Mouse (Mus musculus) cerebellum, adult 11-12 months (tissue): ENCODE results near the gene Ikbke.
A peak's percentile ranks its signal among the peaks of the same experiment; 100 is the strongest.
"Not testable (repeated sequence)": the region's sequence is repeated elsewhere in the genome, so short reads cannot be mapped to it uniquely, and the experiment has no call there.

Experiments used
- DNase-seq: peaks from one replicate; pipeline ENCODE4 v3.0.0; 2022

Gene Ikbke

DNA sequence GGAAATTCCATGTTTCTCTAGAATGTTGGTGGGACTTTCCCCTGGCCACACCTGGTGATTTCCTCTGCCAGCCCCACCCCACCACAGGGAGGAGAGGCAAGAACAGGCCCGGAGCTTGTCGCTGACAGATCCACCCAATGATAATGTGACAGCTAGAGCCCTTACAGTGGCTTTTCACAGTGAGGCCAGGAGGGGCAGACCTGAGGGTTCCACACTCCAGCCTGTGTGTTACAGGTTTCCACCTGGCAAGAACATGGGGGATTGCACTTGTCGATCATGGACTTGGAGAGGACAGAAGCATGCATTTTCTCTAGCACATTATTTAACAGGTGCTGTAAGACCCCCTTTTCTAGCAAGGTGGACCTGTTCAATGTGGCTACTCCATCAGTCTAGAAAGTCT lies 874 bp upstream of the Ikbke start:
- no peak for DNase-seq

DNA sequence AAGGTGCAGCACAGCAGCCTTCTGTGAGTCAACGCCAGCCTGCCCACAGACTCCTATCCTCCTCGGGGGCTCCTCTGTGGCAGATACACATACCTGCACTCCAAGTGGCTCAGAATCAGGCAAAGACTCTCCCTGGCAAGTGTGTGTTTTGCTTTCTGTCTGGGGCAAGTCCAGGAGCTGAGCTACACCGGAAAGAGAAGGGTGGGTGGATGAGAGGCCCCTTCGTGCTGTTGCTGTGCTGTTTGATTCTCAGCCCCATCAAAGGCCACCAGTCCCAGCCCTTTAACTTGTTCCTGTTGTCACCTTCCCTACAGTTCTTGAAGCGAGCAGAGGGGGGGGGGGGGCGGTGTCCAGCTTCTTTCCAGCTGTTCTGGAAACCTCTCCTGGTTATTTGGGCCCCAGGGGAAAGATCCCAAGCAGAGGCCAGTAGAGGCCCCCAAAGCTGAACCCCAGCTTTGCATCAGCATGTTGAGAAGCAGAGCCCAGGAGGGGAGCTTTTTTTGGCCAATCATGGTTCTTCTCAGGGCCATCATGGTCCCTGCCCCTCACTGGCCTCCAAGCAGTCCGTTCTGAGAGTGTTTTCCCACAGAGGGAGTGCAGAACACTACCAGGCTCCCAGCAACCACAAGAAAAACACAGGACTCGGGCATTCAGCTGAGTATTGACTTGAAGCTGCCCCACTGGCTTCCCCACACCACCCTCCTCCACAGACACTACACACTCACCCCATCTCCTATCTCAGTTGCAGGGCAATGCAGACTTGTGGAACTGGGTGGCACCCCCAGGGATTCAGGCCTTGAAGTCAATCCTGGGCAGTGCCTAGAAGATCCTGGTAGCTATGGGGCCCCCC lies 575 bp downstream of the Ikbke start:
- no peak for DNase-seq

DNA sequence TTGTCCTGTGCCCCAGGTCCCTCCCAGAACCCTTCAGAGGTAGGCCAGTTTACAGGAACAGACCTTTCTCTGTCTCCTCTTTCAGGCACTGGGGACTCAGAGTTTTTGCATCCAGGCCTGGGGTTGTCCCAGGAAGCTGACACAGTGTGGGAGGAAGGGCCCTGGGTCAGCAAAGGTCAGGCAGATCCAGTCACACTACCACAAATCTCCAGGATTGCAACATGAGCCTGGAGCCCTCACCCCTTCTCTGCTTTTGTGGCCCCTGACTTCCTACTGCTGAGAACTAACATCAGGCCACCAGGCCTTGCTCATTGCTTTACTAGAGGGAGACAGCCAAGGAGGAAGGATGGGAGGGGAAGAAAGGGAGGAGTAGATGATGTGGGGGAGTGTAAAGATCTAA lies 2.6 kb downstream of the Ikbke start:
- DNase-seq: no peak

DNA sequence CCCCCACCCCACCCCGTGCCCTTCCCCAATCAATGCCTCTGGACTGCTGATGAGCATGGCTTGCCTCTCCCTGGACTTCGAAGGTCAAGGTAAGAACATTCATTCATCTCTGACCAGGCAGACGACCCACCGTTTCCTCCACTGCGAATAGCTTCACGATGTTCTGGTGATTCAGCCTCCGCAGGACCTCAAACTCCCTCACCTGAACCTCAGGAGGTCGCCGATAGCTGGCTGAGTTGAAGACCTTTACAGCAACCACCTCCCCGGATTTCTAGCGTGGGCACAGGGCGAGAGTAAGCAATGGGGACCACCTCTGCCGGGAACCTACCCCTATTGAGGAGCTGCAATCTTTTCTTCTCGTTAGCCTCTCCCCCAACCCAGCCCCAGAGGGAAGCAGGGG lies 3.8 kb downstream of the Ikbke start:
- DNase-seq: no peak

DNA sequence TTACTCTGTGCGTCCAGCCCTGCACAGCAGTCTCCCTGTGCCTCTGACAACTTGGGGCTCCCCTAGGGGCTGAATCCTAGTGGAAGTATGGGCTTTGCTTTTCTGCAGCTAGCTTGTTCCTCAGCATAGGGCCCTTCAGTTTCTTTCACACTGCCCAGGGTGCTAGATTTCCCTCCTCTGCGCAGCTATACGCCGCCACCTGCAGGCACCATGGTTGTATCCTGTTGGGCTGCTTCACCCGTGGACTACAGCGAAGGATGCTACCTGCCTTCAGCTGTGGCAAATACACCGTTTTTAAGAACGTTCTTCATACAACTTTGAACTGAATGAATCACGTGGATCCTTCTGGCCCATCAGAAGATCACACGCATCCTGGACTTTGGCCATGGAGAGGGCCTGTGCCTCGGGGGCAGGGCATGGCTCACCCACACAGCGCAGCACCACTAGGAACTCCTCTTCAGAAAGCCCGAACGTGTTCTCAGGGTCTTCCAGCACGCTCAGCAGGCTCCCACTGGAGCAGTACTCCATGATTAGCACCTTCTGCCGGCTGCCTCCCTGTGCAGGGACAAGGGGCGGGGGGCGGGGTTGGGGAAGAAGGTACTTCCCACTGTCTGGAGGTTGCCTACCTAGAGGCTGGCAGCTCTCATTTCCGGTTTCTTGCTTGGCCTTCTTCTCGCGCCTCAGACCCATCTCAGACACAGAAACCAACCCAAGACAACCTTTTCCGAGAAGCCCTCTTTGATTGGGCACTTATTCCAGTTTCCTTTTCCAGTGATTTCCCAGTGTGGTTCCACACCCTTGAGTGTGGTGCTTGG lies 4.5 kb downstream of the Ikbke start:
- DNase-seq: no peak

DNA sequence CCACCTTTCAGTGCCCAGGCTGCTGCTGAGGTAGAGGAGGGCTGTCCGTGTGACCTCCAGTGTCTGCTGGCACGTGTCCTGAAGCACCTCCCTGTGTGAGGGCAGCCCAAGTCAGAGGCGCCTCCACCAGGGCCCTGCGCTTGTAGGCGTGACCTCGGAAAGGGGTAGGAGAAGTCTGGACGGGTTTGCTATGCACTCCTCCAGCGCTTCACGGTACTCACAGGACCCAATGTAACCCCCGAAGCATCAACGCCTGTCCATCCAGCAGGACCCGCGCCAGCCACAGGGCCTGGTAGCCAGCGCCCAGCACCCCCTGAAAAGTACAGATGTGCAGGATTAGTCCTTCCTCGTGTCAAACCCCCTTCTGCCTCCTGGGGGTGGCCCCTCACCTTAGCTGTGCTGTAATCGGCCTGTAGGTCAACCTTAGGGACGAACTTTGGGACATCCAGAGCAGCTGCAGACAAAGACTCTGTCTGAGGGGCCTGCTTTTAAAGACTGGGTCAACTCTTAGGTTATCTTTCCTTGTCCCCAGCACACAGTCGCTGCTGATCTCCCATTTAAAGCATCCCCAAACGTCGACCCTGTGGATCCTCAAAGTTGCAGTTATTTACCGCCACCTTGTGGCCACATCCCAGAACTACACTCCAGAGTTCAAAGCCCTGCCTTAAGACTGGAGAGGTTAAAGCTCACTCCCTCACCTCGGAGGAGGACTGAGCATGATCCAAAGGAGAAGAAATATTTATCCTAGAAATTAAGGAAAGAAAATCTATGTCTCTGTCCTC lies 9.4 kb downstream of the Ikbke start:
- DNase-seq: peak; percentile 64

DNA sequence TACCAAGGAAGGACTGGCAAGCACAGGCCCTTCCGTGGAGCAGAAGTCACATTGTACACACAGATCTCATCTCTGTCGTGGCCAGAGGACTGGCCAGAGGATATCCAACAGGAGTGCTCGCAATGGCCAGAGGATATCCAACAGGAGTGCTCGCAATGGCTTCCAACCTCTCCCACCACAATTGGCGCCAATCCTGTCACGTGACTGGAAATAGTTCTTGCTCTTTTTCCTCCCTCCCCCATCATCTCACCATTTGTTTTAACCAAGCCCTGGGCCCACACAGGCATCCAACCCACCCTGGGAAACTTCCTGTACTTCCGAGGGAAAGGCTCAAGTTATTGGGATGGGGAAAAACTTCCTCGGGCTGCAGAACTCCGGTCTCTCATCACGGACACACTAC lies 10.6 kb downstream of the Ikbke start:
- no peak for DNase-seq

DNA sequence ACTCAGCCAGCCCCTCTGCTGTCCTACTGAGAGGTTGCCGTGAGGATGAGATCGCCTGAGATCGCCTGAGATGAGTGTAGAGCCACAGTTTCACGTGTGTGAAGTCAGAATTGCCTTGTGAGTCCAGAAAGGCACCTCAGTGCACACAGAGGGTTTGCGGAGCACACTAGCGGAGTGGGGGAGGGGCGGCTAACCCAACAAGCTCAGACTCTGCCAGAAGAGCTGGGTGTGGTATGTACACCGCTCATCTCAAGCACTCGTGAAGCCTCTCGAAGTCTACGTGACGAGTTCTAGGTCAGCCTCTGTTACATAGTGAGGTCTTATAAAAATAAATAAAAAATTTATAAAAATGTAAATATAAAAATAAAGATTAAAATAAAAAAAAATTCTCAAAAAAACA lies 15.5 kb downstream of the Ikbke start:
- DNase-seq: no peak

DNA sequence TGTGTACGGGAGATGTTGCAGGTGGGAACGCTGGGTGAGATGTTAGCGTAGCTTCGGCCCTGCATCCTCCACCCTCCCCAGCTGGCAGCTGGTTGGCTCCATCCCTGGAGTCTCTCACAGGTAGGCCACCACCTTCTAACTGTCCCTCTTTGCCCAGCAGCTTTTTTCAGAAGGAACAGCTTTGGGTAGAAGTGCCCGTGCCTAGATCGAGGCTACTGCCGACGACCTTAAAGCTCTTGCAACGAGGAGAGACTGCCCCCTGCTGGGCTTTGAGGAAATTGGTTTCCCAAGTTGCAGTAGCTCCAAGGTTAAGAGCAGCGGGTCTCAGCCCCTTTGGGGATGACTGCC lies 19.1 kb downstream of the Ikbke start:
- peak; percentile 45 for DNase-seq

DNA sequence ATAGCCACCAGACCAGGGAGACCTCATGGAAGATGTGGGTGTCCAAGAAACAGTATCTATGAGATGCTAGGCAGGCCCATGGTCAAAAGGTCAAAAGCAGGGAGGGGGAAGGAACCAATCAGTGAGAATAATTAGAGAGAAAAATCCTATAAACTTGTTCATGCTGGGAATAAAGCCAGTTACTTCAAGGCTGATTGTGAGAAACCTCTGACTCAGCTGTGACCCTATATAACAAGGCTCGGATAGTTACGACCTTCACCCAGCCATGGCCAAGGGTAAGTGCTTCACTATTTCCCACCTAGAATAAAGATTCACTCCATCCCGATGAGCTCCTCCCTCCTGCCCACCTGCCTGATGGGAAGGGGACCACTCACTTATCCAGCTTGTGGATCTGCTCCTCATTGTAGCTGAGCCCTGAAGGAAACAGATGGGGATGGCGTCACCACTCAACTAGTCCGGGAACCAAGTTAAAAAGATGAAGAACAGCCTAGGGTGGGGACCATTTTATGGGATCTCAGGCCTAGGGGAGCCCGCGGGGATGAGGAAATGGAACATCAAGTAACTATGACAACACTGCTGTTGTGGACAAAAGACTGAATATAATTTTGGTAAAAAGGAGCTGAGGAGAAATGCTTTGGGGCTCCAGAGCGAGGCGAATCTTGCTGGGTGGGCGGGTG lies 19.6 kb downstream of the Ikbke start:
- no peak for DNase-seq

DNA sequence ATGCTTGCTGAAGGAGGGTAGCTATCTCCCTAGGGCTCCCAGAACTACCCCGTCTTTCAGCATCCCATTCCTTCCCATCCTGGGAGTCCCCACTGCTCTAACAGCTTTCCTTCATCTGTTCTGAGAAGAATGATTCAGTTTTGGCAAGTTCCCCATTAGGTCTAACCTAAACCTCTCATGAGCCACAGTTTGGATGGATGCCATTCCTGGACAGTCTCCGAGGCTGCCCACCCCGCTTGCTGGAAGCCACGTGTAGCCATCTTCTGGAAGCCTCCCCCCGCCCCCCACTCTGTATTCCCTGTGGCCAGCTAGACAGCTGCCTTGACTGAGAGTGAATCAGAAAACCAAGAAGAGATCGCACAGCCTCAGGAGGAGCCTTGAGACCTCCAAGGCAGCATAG lies 22.1 kb downstream of the Ikbke start:
- DNase-seq: no peak

DNA sequence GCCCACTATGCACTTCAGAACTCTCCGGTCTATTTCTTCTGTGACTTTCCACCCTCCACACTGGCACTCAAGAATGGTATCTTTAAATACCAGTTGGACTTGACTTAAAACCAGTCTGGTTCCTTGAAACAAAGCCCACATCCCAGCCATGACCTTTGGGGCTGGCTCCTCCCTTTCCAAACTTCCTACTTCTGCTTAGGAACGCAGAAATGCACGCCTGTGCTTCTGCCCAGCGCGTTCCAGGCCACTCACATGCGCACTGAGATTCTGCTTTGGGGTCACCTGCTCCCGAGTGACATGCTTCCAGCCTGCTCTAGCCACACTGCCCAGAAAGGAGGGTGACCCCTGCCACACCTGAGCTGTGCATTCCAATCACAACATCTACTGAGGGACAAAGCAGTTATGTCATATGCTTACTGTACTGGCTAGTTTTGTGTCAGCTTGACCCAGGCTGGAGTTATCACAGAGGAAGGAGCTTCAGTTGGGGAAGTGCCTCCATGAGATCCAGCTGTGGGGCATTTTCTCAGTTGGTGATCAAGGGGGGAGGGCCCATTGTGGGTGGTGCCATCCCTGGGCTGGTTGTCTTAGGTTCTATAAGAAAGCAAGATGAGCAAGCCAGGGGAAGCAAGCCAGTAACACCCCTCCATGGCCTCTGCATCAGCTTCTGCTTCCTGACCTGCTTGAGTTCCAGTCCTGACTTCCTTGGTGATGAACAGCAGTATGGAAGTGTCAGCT lies 26.7 kb downstream of the Ikbke start:
- DNase-seq: not testable (repeated sequence)

DNA sequence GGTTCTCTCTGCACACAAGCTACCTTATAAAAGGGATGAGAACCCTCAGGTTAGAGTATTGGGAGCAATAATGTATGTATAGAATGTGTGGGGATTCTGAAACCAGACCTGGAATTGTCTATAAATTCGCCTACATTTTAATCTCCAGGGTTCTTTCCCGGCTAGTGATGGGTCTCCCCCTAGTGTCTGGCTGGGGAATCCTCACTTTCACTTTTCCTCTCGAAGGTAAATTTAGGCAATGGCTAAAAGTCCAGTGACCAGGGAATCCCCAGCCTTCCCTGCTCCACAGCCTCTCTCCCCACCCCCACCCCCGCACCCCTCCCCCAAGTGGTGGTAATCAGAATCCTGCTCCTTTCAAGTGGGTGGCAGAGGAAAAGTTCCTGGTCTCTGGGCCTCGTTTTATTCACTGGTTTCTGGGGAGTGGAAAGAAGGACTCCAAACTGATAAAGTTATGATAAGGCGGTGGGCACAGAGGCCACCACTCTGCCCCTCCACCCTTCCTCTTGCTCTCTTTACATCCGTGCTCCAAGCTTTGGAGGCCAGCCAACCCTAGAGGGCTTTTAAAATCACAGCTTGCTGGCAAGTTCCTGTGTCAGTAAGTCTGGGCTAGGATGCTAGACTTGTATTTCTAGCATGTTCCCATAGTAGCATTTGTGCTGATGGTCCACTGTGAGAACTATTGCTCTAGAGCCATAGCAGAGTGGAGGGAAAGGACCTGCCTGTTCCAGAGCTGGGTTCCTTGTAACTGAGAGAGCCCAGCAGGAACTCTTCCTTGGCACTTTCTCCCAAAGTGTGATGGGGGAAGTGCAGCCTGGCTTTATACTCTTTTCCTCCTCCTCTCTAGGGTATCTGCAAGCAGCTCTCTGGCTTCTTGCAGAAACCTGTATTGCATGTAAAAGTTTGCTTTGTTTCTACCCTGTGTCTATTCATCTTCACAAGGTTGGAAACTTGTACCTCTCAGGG lies 32.7 kb downstream of the Ikbke start:
- peak; percentile 56 for DNase-seq

DNA sequence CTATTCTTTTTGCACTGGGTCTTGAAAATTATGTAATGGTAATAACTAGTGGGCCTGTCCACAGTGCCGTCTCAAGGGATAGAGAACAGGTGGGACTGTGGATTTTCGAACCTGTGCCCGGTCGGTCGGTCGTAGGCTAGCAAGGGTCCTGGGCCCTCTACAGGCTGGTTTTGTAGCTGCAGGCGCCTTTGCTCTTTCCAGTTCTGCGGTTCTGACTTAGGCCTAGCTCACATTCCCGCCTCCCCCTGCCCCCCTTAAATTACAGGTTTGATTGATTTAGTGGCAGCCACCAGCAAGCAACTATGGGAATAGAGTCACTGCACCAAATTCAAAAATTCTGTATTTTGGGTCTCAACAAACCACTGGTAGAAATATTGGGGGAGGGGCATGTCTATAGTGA lies 33.5 kb downstream of the Ikbke start:
- peak; percentile 72 for DNase-seq

DNA sequence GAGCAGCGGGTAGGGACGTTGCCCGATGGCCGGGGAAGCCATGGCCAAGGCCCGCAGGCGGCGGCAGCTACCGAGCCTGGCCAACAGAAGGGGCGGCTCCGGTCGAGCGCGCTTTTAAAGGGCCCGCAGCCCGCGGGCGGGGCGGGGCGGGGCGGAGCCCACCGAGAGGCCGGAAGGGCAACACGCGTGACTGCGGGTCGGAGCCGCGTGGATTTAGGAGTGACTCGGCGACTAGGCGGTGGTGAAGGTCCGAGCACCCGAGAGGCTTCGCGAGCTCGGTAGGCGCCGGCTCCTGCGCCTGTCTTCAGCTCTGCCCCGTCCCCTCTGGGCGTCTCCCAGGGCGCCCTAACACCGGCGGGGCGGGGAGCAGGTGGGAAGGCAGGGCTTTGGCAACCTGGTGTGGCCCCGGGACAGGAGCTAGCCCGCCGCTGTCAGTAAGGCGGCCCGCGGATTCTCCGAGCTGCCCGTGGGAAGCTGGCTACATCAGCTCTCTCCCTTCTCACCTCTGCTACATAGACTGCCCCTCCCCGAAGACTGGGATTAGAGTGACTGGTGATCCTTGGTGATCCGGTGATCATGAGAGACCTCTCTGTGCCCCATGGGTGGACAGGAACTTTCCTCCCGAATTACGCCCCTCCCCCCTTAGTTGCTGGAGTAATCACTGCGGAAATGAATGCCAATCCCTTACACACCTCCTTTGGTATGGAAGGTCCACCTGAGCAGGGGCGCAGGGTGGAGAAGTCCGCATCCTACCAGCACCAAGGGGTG lies 34.1 kb downstream of the Ikbke start, which contains the start of gene Rassf5:
TSS of gene Rassf5 (minus strand) at position 170 of the 768 bp plus-strand sequence.
- DNase-seq: peak; percentile 88

DNA sequence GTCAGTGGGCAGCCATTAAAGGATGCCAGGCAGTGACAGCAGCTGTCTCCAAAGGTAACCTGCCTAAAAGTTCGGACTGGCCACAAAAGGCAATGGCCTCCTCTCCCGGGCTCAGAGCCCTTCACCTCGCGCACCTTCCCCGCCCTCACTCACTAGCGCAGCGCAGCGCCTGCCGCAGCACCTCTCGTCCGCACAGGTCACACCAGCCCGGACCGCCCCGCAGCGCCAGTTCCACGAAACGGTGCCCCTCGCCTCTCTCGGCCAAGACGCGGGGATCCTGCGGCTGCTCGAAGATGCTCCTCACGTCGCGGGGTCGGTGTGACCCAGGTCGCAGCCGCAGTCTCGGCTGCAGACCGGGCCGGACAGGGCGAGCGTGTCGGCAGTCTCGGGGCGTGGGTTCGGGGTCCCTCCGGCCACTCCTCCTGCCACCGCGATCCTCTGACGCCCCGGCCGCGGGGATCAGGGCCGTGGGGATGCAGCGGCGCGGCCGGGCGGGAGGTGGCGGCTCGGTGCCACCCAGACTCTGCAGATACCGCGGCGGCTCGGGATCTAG lies 34.8 kb downstream of the Ikbke start:
- DNase-seq: peak; percentile 66

DNA sequence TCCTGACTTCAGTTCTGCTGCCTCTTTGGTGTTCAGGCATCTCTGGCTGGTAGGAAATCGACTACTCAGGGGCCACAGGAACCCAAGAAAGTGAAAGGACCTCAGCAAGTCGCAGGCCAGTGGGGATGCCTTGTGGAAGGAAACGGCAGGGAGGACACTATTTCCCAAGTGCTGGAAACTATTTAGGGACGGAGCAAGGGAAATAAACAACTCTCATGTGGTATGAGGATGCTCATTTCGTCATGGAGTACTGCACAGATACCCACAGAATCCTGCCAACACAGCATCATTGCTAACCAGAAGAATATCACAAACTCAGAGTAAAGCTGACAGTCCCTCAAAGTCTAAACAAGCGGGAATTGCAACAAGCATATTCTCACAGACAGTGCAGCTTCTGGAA lies 36.5 kb downstream of the Ikbke start:
- DNase-seq: no peak

DNA sequence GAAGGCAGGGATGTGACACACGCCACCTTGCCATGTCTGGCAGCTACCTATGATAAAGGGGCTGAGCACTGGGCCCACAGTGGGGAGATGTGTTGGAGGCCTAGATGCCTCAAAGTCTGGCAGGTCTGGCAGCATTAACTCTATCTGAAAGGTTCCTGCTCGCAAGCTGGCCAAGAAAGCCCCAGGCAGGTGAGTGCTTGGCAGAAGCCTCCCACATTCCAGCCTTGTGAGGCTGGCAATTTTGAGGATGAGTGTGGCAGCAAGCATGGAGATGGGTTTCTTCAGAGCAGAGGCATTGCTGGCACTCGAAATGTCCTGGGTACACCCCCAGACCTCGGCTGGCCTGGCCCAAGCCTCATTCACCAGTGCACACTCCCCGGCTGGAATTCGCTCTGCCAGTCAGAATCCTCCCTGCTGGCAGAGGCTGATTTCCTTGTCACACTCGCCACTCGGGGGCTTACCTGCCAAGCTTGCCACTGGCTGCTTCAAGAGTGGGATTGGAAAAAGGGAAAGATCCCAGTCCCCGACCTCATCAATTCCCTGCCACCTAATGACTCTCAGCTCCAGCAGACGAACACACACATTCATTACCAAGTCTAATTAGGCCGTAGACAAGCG lies 39.7 kb downstream of the Ikbke start:
- DNase-seq: peak; percentile 60

DNA sequence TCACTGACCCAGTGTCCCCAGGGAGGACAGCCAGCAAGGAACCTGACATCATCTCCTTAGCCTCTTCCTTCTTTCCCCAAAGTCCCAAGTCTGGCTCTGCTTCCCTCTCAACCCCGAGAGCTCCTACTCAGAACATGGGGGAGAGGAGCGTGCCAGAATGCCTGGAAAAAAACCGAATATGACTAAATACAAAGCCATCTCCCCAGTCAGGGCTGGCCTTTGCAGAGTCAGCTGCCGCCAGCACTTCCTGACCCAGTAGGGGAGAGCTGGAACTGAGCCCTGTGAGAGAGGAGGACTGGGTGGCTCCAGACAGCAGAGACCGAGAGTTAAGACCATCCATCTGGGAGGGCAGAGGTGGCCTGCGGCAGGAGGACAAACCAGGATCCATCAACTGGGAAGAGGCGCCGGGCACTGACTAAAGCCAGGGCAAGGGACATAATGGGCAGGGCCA lies 40.5 kb downstream of the Ikbke start:
- DNase-seq: peak; percentile 75
